Mouse (Mus musculus) left cerebral cortex, adult 6 months (tissue): ENCODE measurements around the gene AL731706.1. TPM values are rescaled to one million over a fixed set of nuclear protein-coding genes. Genes with fewer than 3 reads are reported as not detected.

ENCODE experiments used
- long read RNA-seq, 2 experiments: library from polyadenylated mRNA; unstranded; transcript quantifications; one replicate each; pipeline ENCODE4 v2.0.0; 2019 to 2020
- polyA plus RNA-seq: library from polyadenylated mRNA; unstranded; fragments of <200 nt; fragmentation: Nextera tagmentation; gene quantifications from 2 replicates; pipeline ENCODE4 v1.2.3, GENCODE M21; 2021

The AL731706.1 gene
- 79.2 and 86.9 TPM in 2 replicates for polyA plus RNA-seq
- long read RNA-seq, experiment 1, transcript AL731706.1-201 (3 exons, 944 nt) = major isoform, 42 of 43 reads
- long read RNA-seq, experiment 1, partial matches to known transcripts = 1 of 43 reads
- long read RNA-seq, experiment 1, other reads (novel, unspliced or antisense) = 0 of 43 reads
- long read RNA-seq, experiment 2, transcript AL731706.1-201 (3 exons, 944 nt) = major isoform, 130 of 130 reads
- long read RNA-seq, experiment 2, partial matches to known transcripts = 0 of 130 reads
- long read RNA-seq, experiment 2, other reads (novel, unspliced or antisense) = 0 of 130 reads

DNA sequence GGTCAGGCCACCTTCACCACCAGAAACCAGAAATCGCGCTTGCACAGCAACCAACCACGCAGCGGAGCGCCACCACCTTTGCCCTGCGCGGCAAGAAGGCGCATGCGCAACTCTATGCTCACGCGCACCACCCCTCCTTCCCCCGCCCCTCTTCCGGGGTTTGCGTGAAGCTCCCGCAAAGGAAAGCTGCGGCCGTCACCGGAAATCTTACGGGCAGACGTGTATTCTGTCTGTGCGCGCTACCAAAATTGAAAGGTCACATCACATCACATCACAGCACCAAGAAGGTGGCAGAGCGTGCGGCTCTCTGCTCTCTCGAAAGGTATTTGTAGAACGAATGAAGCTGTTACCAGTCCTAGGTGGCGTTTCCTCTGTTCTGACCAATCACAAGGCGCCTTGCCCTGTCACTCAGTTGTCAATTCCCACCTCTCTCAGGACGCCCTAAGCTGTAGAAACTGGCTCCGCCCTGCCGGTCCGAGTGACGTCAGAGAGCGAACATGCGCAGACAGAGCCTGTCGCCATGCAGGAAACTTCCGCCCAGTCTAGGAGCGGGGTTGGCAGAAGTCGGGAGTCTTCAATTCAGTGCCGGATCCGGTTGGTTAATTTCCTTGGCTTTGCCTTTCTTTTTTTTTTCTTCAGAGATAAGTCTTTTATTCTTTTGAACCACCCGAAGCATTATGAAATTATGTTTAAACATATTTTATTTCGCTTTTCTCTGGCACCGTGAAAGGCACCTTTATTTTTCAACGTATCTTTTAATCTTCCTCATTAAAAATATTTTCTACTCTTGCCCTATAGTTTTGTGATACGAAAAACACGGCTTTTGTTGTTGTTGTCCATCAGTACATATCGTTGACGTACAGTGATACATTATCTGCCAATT, at the start of gene AL731706.1, which contains the start of the genes Slx4ip and Mkks:
Gene AL731706.1 (minus strand): TSS at position 322 of the 883 bp plus-strand sequence.
Gene Slx4ip (plus strand): TSS at position 151 of the 883 bp plus-strand sequence.
Gene Mkks (minus strand): TSS at position 322 of the 883 bp plus-strand sequence.

DNA sequence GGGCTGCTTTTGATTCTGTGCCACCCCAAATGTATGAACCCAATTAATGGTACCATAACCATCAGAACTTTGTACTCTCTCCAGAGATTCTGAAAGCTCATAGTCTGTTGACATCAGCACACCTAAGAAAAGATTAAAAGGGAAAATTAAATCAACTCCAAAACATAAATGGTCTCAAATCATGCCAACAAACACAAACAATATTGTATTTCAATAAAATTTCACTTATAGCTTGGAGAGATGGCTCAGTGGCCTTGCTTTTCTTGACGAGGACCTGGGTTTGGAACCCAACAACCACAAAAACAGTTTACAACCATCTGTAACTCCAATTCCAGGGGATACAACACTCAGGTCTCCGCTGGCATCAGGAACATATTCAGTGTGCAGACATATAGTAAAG, 5.6 kb downstream of the AL731706.1 start, which contains the start of gene AL731706.2:
Gene AL731706.2 (minus strand): TSS at position 101 of the 400 bp plus-strand sequence.

Other genes starting within 250 kb of the AL731706.1 start
- 2,961 and 3,347 TPM in 2 replicates for gene Snap25, start 177.9 kb downstream of the AL731706.1 start, polyA plus RNA-seq
- gene AL731706.2, start 5.7 kb downstream of the AL731706.1 start, polyA plus RNA-seq = 79.1 and 86.9 TPM in 2 replicates
- 1.9 and 3.1 TPM in 2 replicates for gene Slx4ip, start 171 bp downstream of the AL731706.1 start, polyA plus RNA-seq
- gene Mkks, start within 50 bp of the AL731706.1 start, polyA plus RNA-seq = 12.7 and 13.6 TPM in 2 replicates
- gene Jag1, start 225.3 kb upstream of the AL731706.1 start, polyA plus RNA-seq = 3.0 and 4.3 TPM in 2 replicates